Mouse (Mus musculus) olfactory bulb, adult 2 months (tissue): ENCODE measurements at regions not wholly inside any gene's neighbourhood (a gene's known extent, or its start where the extent isn't known, plus 50 kb on each side); places are given as distances from the start of the nearest gene placed in this dataset.

Source experiments
- CTCF ChIP-seq: fragments of 200-500 bp; IDR thresholded peaks from 2 replicates; pipeline ENCODE4 v1.5.1; 2012; ENCODE audit warnings: low read depth, mild to moderate bottlenecking, low read length, moderate library complexity; ENCODE audit not compliant: insufficient read depth
- POLR2A ChIP-seq: fragments of 200-500 bp; IDR thresholded peaks from 2 replicates; pipeline ENCODE4 v1.6.1; 2012; ENCODE audit warnings: mild to moderate bottlenecking, low read depth, low read length, moderate library complexity; ENCODE audit not compliant: insufficient read depth

- TF ChIP-seq CTCF (no peak), POLR2A (no peak)
Measured at GRCm38 (mm10) chr14:61950004-61950403, 342.4 kb upstream of the Rnaseh2b start.
